In the genomic region with DNA sequence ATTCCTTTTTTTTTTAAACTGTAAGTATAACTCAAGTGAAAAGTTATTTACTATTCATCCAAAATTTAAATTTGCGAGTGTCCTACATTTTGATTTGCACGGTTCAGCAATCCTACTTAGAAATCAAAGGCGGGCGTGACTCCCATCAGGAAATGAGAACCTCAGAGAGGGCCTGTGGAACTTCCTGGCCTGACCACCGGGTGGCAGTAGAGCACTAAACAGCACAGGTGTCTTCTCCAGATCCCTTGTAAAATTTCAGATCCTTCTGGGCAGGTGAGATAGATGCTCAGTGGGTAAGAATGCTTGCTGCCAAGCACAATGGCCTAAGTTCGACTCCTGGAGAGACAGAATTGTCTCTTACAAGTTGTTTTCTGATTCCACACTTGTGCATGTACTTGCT, we compare ENCODE assay signal across 8 mouse cellular contexts. TPM values are rescaled to one million over a fixed set of nuclear protein-coding genes. Genes with fewer than 3 reads are reported as not detected.
DNase-seq lines count a peak whose midpoint lies in the region; ATAC-seq and TF ChIP-seq lines count a peak whose summit lies in the region.

No protein-coding gene starts in this region.

- no peak for TF ChIP-seq POLR2A in spleen, adult 2 months (IDR thresholded peaks at IDR 0.05; ENCODE audit: low read depth, low read length)

- no peak overlapping the region for H3K9ac ChIP-seq in kidney, embryonic 15.5 days
- H3K9ac ChIP-seq in midbrain, embryonic 15.5 days = no peak overlapping the region

- H3K36me3 ChIP-seq in kidney, embryonic 15.5 days = no peaks in the 10 kb centered on the region
- no peaks in the 10 kb centered on the region for H3K36me3 ChIP-seq in midbrain, embryonic 15.5 days (replicated peaks)
- H3K36me3 ChIP-seq in spleen, adult 2 months (ENCODE audit: control insufficient read depth, insufficient read depth, low read length) = no peaks in the 10 kb centered on the region

- TF ChIP-seq CTCF in spleen, adult 2 months (IDR thresholded peaks at IDR 0.05; ENCODE audit: extremely low read depth, insufficient read depth, insufficient read length, insufficient replicate concordance) = peak; percentile 85; the same call in 1 of the 2 replicates

- peaks cover 4% of the 10 kb centered on the region; the same call in 1 of the 2 replicates for H3K4me1 ChIP-seq in kidney, embryonic 15.5 days
- H3K4me1 ChIP-seq in midbrain, embryonic 15.5 days = no peaks in the 10 kb centered on the region
- peaks cover 5% of the 10 kb centered on the region; the same call in 1 of the 2 replicates for H3K4me1 ChIP-seq in spleen, adult 2 months (ENCODE audit: control insufficient read depth, insufficient read depth, insufficient read length)

- H3K4me2 ChIP-seq in kidney, embryonic 15.5 days = no peak overlapping the region
- H3K4me2 ChIP-seq in midbrain, embryonic 15.5 days = no peak overlapping the region

- peak; percentile 70 for DNase-seq in kidney, adult 11 months
- DNase-seq in cerebellum, adult 9-11 months = peak; percentile 59
- DNase-seq in frontal cortex, postnatal 10 days (ENCODE audit: low spot score in 2 of 2) = peak; percentile 57 to 82
- peak; percentile 43 to 87 for DNase-seq in left cerebral cortex, adult 8-10 months (ENCODE audit: low spot score in 2 of 2)
- DNase-seq in spleen, adult 2 months (ENCODE audit: low read depth in 1 of 2, low spot score in 2 of 2) = peak; percentile 68 to 86

- no peak overlapping the region for H3K4me3 ChIP-seq in kidney, embryonic 15.5 days (replicated peaks)
- H3K4me3 ChIP-seq in midbrain, embryonic 15.5 days = no peak overlapping the region
- no peak overlapping the region for H3K4me3 ChIP-seq in spleen, adult 2 months (ENCODE audit: extremely low read depth, insufficient read depth, insufficient read length)

- no peaks in the 10 kb centered on the region for H3K9me3 ChIP-seq in kidney, embryonic 15.5 days (replicated peaks)
- no peaks in the 10 kb centered on the region for H3K9me3 ChIP-seq in midbrain, embryonic 15.5 days

- peaks cover 3% of the 10 kb centered on the region; the same call in 1 of the 2 replicates for H3K27me3 ChIP-seq in kidney, embryonic 15.5 days
- H3K27me3 ChIP-seq in midbrain, embryonic 15.5 days (replicated peaks) = no peaks in the 10 kb centered on the region; the same call in 1 of the 2 replicates
- H3K27me3 ChIP-seq in spleen, adult 2 months (ENCODE audit: control insufficient read depth, insufficient read depth, low read length) = no peaks in the 10 kb centered on the region

- WGBS in kidney, embryonic 15.5 days = 10% methylated on average over 6 of the region's 6 CpGs
- WGBS in midbrain, embryonic 15.5 days = 11% methylated on average over 6 of the region's 6 CpGs
- 6% methylated on average over 6 of the region's 6 CpGs for WGBS in spleen, adult 2 months

- no peak overlapping the region for H3K27ac ChIP-seq in kidney, embryonic 15.5 days
- H3K27ac ChIP-seq in midbrain, embryonic 15.5 days = no peak overlapping the region
- H3K27ac ChIP-seq in spleen, adult 2 months (ENCODE audit: insufficient read depth, low read length) = no peak overlapping the region

- no peak for ATAC-seq in kidney, embryonic 15.5 days (replicated peaks; ENCODE audit: low FRiP score)
- ATAC-seq in inflammation-experienced regulatory T-cells, adult 6 months = peak; percentile 54
- ATAC-seq in midbrain, embryonic 15.5 days (replicated peaks) = peak; percentile 60; the same call in 1 of the 2 replicates

RNA-seq across cellular contexts. Expression of a gene that starts 15.3 kb away (rescaled TPM):
- polyA plus RNA-seq in kidney, embryonic 15.5 days (2015; fragmentation: Nextera tagmentation; extraction: Ambion mirVana) = 18.8 and 19.4 TPM in 2 replicates
- polyA plus RNA-seq in inflammation-experienced regulatory T-cells, adult 6 months (2017; shearing (Covaris generic)) = 10 to 100 TPM; 28.3 to 49.5 (median 29.4) TPM
- total RNA-seq in left cerebral cortex, adult 8-10 months (2022) = 10 to 100 TPM; 14.0 to 16.1 (median 15.1) TPM
- 7.1 and 8.1 TPM in 2 replicates for polyA plus RNA-seq in midbrain, embryonic 15.5 days (2015; fragmentation: Nextera tagmentation; extraction: Ambion mirVana)
- polyA plus RNA-seq in spleen, adult 2 months (2012; rRNA removed) = 3.8 and 4.9 TPM in 2 replicates

RNA-seq across cellular contexts. Expression of a gene that starts 26.9 kb away (rescaled TPM):
- polyA plus RNA-seq in kidney, embryonic 15.5 days (2015; fragmentation: Nextera tagmentation; extraction: Ambion mirVana) = 28.1 and 30.2 TPM in 2 replicates
- polyA plus RNA-seq in inflammation-experienced regulatory T-cells, adult 6 months (2017; shearing (Covaris generic)) = 1 to 10 TPM; 1.5 to 6.6 (median 3.8) TPM
- total RNA-seq in left cerebral cortex, adult 8-10 months (2022) = 10 to 100 TPM; 18.5 to 19.6 (median 19.0) TPM
- polyA plus RNA-seq in midbrain, embryonic 15.5 days (2015; fragmentation: Nextera tagmentation; extraction: Ambion mirVana) = 28.3 and 29.3 TPM in 2 replicates
- polyA plus RNA-seq in spleen, adult 2 months (2012; rRNA removed) = 57.1 and 60.7 TPM in 2 replicates

RNA-seq across cellular contexts. Expression of a gene that starts 40.1 kb away (rescaled TPM):
- not detected in 2 replicates for polyA plus RNA-seq in kidney, embryonic 15.5 days (2015; fragmentation: Nextera tagmentation; extraction: Ambion mirVana)
- polyA plus RNA-seq in inflammation-experienced regulatory T-cells, adult 6 months (2017; shearing (Covaris generic)) = not detected
- not detected for total RNA-seq in left cerebral cortex, adult 8-10 months (2022)
- polyA plus RNA-seq in midbrain, embryonic 15.5 days (2015; fragmentation: Nextera tagmentation; extraction: Ambion mirVana) = not detected in 2 replicates
- polyA plus RNA-seq in spleen, adult 2 months (2012; rRNA removed) = not detected in 2 replicates
